Mouse (Mus musculus): ENCODE measurements around the gene Aldh8a1. TPM values are rescaled to one million over a fixed set of nuclear protein-coding genes. Genes with fewer than 3 reads are reported as not detected.

Aldh8a1 gene
- polyA plus RNA-seq, 1 experiment from 2014 or later = 111 TPM

DNA sequence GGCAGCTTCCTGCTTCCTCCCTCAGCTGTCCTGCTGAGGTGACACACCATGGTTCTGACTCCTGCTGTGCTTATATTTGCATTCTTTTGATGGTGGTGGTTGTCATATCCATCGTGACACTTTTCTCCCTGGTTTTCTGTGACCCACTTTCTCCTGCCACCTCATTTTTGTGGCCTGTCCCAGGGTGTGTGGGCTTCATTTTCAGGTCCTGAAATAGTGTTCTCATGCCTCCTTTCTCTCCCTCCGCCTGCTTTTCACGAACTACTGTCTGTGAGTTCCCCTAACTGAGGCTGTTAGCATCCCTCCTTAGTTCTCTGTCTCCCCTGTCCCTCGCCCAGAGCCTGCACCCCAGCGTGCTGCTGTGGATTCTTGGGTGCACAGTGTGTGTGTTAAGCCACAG is 23.2 kb upstream of the Aldh8a1 start:
- Histone ChIP-seq H3K4me2 (ENCODE audit: low read depth, low read length) (no peak overlapping the region), H3K4me1 (ENCODE audit: insufficient read depth) (peaks cover 9% of the 10 kb centered on the region; the same call in 1 of the 2 replicates), H3K36me3 (replicated peaks; ENCODE audit: insufficient read depth, low read length) (peaks cover 64% of the 10 kb centered on the region), H3K27me3 (ENCODE audit: insufficient read depth, low read length) (no peaks in the 10 kb centered on the region), H3K4me3 (ENCODE audit: low read depth, low read length) (no peak overlapping the region), H3K9ac (replicated peaks) (no peak overlapping the region), H3K27ac (ENCODE audit: low read depth) (no peak overlapping the region), H3K9me3 (ENCODE audit: low read length) (no peaks in the 10 kb centered on the region)
- no peak for DNase-seq
- no peak for ATAC-seq
- 74% methylated on average over 5 of the region's 5 CpGs for WGBS (ENCODE audit: insufficient replicate concordance)
- no peak for TF ChIP-seq CTCF (IDR thresholded peaks at IDR 0.05; ENCODE audit: low read depth)
- no peak for TF ChIP-seq EP300 (IDR thresholded peaks at IDR 0.05; ENCODE audit: low read depth)

DNA sequence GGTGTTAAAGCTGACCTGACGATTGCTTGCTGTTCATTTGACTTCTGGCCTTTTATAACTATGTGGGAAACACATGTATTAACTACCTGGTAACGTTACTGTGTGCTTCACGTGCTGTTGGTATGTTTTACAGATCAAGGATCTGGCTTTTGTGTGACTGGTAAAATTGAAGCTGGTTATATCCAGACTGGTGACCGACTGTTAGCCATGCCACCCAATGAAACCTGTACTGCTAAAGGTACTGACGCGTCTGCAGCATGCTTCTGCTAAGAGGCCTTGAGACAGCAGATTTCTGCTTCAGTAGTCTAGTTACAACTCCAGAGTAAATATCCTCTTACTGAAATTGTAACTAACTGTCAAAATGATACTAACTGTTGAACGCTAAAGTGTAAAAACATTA is 22.6 kb upstream of the Aldh8a1 start:
- ATAC-seq = no peak
- no peak overlapping the region for H3K4me3 ChIP-seq (ENCODE audit: low read depth, low read length)
- WGBS (ENCODE audit: insufficient replicate concordance) = 92% methylated on average over 7 of the region's 7 CpGs
- H3K4me2 ChIP-seq (ENCODE audit: low read depth, low read length) = no peak overlapping the region
- TF ChIP-seq EP300 (IDR thresholded peaks at IDR 0.05; ENCODE audit: low read depth) (no peak), CTCF (IDR thresholded peaks at IDR 0.05; ENCODE audit: low read depth) (no peak)
- H3K27ac ChIP-seq (ENCODE audit: low read depth) = no peak overlapping the region
- H3K9me3 ChIP-seq (ENCODE audit: low read length) = no peaks in the 10 kb centered on the region
- peaks cover 9% of the 10 kb centered on the region; the same call in 1 of the 2 replicates for H3K4me1 ChIP-seq (ENCODE audit: insufficient read depth)
- DNase-seq = no peak
- no peaks in the 10 kb centered on the region for H3K27me3 ChIP-seq (ENCODE audit: insufficient read depth, low read length)
- no peak overlapping the region for H3K9ac ChIP-seq (replicated peaks)
- H3K36me3 ChIP-seq (replicated peaks; ENCODE audit: insufficient read depth, low read length) = peaks cover 65% of the 10 kb centered on the region

DNA sequence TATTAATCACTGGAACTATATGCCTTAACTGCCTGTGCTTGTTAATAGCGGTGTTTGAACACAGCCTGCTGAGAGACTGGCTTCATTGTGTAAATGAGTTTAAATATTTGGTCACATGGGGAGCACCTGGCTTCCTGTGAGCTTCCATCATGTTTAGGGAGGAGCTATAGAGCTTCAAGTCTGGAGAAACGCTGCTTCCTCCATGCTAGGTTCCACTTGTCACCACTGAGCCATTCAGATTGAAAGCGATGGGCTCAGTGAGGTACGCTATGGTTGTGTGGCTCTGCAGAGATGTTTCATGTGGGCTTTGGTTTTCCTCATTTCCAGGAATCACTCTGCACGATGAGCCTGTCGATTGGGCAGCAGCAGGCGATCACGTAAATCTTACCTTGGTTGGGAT is 19.1 kb upstream of the Aldh8a1 start:
- 87% methylated on average over 8 of the region's 8 CpGs for WGBS (ENCODE audit: insufficient replicate concordance)
- DNase-seq (no peak), ATAC-seq (no peak)
- Histone ChIP-seq H3K27ac (ENCODE audit: low read depth) (no peak overlapping the region), H3K9ac (replicated peaks) (no peak overlapping the region), H3K4me3 (ENCODE audit: low read depth, low read length) (no peak overlapping the region), H3K9me3 (ENCODE audit: low read length) (no peaks in the 10 kb centered on the region), H3K4me1 (ENCODE audit: insufficient read depth) (no peaks in the 10 kb centered on the region), H3K4me2 (ENCODE audit: low read depth, low read length) (no peak overlapping the region), H3K27me3 (ENCODE audit: insufficient read depth, low read length) (no peaks in the 10 kb centered on the region), H3K36me3 (replicated peaks; ENCODE audit: insufficient read depth, low read length) (peaks cover 75% of the 10 kb centered on the region)
- TF ChIP-seq EP300 (IDR thresholded peaks at IDR 0.05; ENCODE audit: low read depth) = no peak
- TF ChIP-seq CTCF (IDR thresholded peaks at IDR 0.05; ENCODE audit: low read depth) = no peak

DNA sequence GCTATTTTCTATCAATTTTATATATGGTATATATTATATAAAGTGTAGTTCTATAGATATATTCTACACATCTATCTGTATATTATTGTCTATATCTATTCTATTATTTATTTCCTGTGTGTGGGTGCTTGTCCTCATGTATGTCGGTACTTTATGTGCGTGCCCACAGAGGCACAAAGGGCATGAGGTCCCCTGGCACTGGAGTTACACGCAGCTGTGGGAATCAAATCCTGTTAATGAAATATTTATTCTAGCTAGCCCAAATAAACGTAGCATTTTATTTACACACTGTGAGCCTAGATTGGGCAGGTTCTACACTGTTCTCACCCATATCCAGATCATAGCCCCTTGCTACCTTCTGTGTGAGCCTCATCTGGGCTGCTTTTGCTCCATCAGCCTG is 18.0 kb upstream of the Aldh8a1 start:
- no peaks in the 10 kb centered on the region for H3K9me3 ChIP-seq (ENCODE audit: low read length)
- H3K4me1 ChIP-seq (ENCODE audit: insufficient read depth) = no peaks in the 10 kb centered on the region
- ATAC-seq (no peak), DNase-seq (no peak)
- H3K9ac ChIP-seq (replicated peaks) = no peak overlapping the region
- no peaks in the 10 kb centered on the region for H3K27me3 ChIP-seq (ENCODE audit: insufficient read depth, low read length)
- H3K4me2 ChIP-seq (ENCODE audit: low read depth, low read length) = no peak overlapping the region
- no peak overlapping the region for H3K4me3 ChIP-seq (ENCODE audit: low read depth, low read length)
- H3K36me3 ChIP-seq (replicated peaks; ENCODE audit: insufficient read depth, low read length) = peaks cover 66% of the 10 kb centered on the region
- 88% methylated on average over 4 of the region's 4 CpGs for WGBS (ENCODE audit: insufficient replicate concordance)
- no peak overlapping the region for H3K27ac ChIP-seq (ENCODE audit: low read depth)
- TF ChIP-seq CTCF (IDR thresholded peaks at IDR 0.05; ENCODE audit: low read depth) (no peak), EP300 (IDR thresholded peaks at IDR 0.05; ENCODE audit: low read depth) (no peak)

DNA sequence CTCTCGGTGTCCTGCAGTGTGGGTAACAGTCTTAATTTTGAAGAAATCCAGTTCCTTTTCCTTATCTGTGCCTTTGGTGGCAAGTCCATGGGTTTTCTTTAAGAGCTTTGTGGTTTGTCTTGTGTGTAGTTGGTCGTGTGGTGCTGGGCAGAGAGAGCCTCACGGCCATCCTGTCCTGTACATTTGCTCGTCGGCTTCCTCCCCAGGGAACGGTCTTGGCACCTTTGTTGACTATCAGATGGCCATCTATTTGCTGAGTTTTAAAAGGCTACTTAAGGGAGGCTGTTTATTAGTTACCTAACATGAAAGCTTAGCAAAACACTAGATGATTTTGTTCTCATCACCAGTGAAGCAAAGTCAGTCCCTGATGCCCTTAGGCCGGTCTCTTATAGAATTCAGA is 15.2 kb upstream of the Aldh8a1 start:
- ATAC-seq = no peak
- Histone ChIP-seq H3K9me3 (ENCODE audit: low read length) (no peaks in the 10 kb centered on the region), H3K4me3 (ENCODE audit: low read depth, low read length) (no peak overlapping the region), H3K36me3 (replicated peaks; ENCODE audit: insufficient read depth, low read length) (peaks cover 67% of the 10 kb centered on the region), H3K27me3 (ENCODE audit: insufficient read depth, low read length) (no peaks in the 10 kb centered on the region), H3K4me2 (ENCODE audit: low read depth, low read length) (no peak overlapping the region), H3K4me1 (ENCODE audit: insufficient read depth) (no peaks in the 10 kb centered on the region), H3K9ac (replicated peaks) (no peak overlapping the region), H3K27ac (ENCODE audit: low read depth) (no peak overlapping the region)
- DNase-seq = no peak
- no peak for TF ChIP-seq EP300 (IDR thresholded peaks at IDR 0.05; ENCODE audit: low read depth)
- no peak for TF ChIP-seq CTCF (IDR thresholded peaks at IDR 0.05; ENCODE audit: low read depth)
- WGBS (ENCODE audit: insufficient replicate concordance) = 55% methylated on average over 7 of the region's 7 CpGs

DNA sequence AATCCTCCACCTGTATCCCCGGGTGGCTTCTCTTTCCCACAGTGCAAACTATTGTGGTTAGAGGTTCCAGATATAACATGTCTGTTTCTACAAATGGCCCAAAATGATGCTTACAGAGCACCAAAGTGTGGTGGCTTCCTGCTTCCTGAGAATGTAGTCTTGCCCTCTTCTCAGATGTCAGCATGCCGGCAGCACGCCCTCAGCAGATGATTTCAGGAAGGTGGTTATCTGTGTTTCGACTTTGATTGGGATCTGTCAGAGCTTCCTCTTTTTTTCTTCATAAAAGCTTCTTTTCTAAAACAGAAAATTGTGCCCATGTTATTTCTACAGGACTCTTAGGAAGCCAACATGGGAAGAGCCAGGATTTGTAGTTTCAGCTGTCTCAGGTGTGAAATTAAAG is 13.8 kb upstream of the Aldh8a1 start:
- H3K4me3 ChIP-seq (ENCODE audit: low read depth, low read length) = no peak overlapping the region
- no peaks in the 10 kb centered on the region for H3K4me1 ChIP-seq (ENCODE audit: insufficient read depth)
- TF ChIP-seq EP300 (IDR thresholded peaks at IDR 0.05; ENCODE audit: low read depth) = no peak
- TF ChIP-seq CTCF (IDR thresholded peaks at IDR 0.05; ENCODE audit: low read depth) = no peak
- H3K4me2 ChIP-seq (ENCODE audit: low read depth, low read length) = no peak overlapping the region
- 40% methylated on average over 4 of the region's 4 CpGs for WGBS (ENCODE audit: insufficient replicate concordance)
- H3K9ac ChIP-seq (replicated peaks) = no peak overlapping the region
- H3K27me3 ChIP-seq (ENCODE audit: insufficient read depth, low read length) = no peaks in the 10 kb centered on the region
- ATAC-seq = no peak
- peaks cover 69% of the 10 kb centered on the region for H3K36me3 ChIP-seq (replicated peaks; ENCODE audit: insufficient read depth, low read length)
- H3K9me3 ChIP-seq (ENCODE audit: low read length) = no peaks in the 10 kb centered on the region
- no peak overlapping the region for H3K27ac ChIP-seq (ENCODE audit: low read depth)
- DNase-seq = no peak

DNA sequence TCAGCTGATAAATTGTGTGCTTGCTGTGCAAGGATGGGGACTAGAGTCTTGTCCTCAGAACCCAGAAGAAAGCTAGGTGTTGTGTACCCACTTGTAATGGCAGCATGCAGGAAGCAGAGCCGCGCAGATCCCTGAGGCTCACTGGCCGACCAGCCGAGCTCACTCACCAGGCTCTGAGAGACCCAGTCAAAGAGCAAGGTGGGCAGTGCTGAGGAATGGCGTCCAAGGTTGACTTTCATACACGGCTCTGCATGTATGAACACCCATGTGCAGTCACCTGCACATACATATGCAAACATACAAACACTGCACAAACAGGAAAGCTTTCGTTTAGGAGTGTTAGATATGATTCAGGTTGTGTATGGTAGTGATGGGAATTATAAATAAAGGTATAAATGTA is 12.1 kb upstream of the Aldh8a1 start:
- TF ChIP-seq EP300 (IDR thresholded peaks at IDR 0.05; ENCODE audit: low read depth) = no peak
- no peak for TF ChIP-seq CTCF (IDR thresholded peaks at IDR 0.05; ENCODE audit: low read depth)
- H3K9ac ChIP-seq (replicated peaks) = no peak overlapping the region
- no peaks in the 10 kb centered on the region for H3K27me3 ChIP-seq (ENCODE audit: insufficient read depth, low read length)
- no peaks in the 10 kb centered on the region for H3K9me3 ChIP-seq (ENCODE audit: low read length)
- WGBS (ENCODE audit: insufficient replicate concordance) = 86% methylated on average over 7 of the region's 7 CpGs
- H3K4me3 ChIP-seq (ENCODE audit: low read depth, low read length) = no peak overlapping the region
- H3K4me2 ChIP-seq (ENCODE audit: low read depth, low read length) = no peak overlapping the region
- H3K36me3 ChIP-seq (replicated peaks; ENCODE audit: insufficient read depth, low read length) = peaks cover 69% of the 10 kb centered on the region
- no peak overlapping the region for H3K27ac ChIP-seq (ENCODE audit: low read depth)
- DNase-seq (no peak), ATAC-seq (no peak)
- H3K4me1 ChIP-seq (ENCODE audit: insufficient read depth) = no peaks in the 10 kb centered on the region
